ENCODE assay signal across 10 mouse cellular contexts in the genomic region with DNA sequence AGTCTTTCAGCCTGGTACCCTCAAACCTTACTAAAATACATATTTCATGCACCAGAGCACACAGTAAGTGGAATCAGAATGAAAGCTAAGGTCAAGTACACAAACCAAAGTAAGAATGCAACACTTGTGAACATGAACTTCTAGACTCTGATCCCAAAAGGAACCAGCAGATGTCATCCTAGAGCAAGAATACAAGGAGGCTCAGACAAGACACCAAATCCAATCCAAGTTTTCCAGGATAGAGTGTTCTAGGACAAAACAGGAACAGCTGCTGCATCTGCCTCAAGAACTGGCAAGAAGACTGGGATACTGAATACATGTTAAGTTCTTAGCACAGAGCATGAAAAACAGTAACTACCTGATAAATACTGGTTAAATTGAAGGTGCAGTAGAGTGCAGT. TPM values are rescaled to one million over a fixed set of nuclear protein-coding genes. Genes with fewer than 3 reads are reported as not detected.
A peak's percentile ranks its signal among the peaks of the same experiment; 100 is the strongest.
DNase-seq lines count a peak whose midpoint lies in the region; ATAC-seq lines count a peak whose summit lies in the region.
"Had no signal": no experiment of that assay in that cellular context is flagged by ENCODE, and none has a peak within 500 bp of the region (broad histone marks: within the 10 kb centered on the region; RNA-seq: fewer than 3 reads in every experiment).

No protein-coding gene starts in this region.

- no peak overlapping the region for H3K9ac ChIP-seq in kidney, embryonic 14.5 days (ENCODE audit: low read depth, low read length)
- H3K9ac ChIP-seq: embryonic facial prominence, embryonic 13.5 days had no signal

- H3K4me3 ChIP-seq in kidney, embryonic 14.5 days (ENCODE audit: low read length) = no peak overlapping the region
- H3K4me3 ChIP-seq: embryonic facial prominence, embryonic 13.5 days had no signal

- ATAC-seq in kidney, embryonic 14.5 days (ENCODE audit: low FRiP score, low TSS enrichment) = no peak

- H3K27me3 ChIP-seq in kidney, embryonic 14.5 days (ENCODE audit: control insufficient read depth, insufficient read depth, low read length) = no peaks in the 10 kb centered on the region
- H3K27me3 ChIP-seq: embryonic facial prominence, embryonic 13.5 days had no signal

- H3K36me3 ChIP-seq in kidney, embryonic 14.5 days (ENCODE audit: control insufficient read depth, insufficient read depth, low read length) = no peaks in the 10 kb centered on the region
- H3K36me3 ChIP-seq: embryonic facial prominence, embryonic 13.5 days had no signal

- H3K4me2 ChIP-seq in kidney, embryonic 14.5 days (replicated peaks; ENCODE audit: low read depth, low read length) = no peak overlapping the region
- H3K4me2 ChIP-seq: embryonic facial prominence, embryonic 13.5 days had no signal

- H3K4me1 ChIP-seq in kidney, embryonic 14.5 days (ENCODE audit: control insufficient read depth, insufficient read depth, low read length) = no peaks in the 10 kb centered on the region
- H3K4me1 ChIP-seq: embryonic facial prominence, embryonic 13.5 days had no signal

- H3K27ac ChIP-seq in kidney, embryonic 14.5 days (ENCODE audit: low read depth, low read length) = no peak overlapping the region
- H3K27ac ChIP-seq: embryonic facial prominence, embryonic 13.5 days had no signal

- H3K9me3 ChIP-seq in kidney, embryonic 14.5 days (ENCODE audit: control insufficient read depth, low read length) = no peaks in the 10 kb centered on the region
- H3K9me3 ChIP-seq: embryonic facial prominence, embryonic 13.5 days had no signal

- DNase-seq in adrenal gland, postnatal 14 days = peak; percentile 2
- DNase-seq in adrenal gland, postnatal 4 days (ENCODE audit: low spot score in 2 of 2) = no peak
- DNase-seq in kidney, adult 9 months = peak; percentile 54
- DNase-seq in ES-CJ7 (ENCODE audit: low read depth, low spot score) = peak; percentile 10
- peak; percentile 13 to 19 for DNase-seq in kidney, postnatal 36 days
- no peak for DNase-seq in B cell, adult 2 months
- DNase-seq in testis, postnatal 10 days (ENCODE audit: low spot score) = no peak

RNA-seq across cellular contexts. Expression of a gene that starts 4.6 kb away (rescaled TPM):
- not detected in 2 replicates for total RNA-seq in adrenal gland, postnatal 14 days (2021)
- not detected for total RNA-seq in adrenal gland, postnatal 4 days (2021)
- not detected in 2 replicates for polyA plus RNA-seq in kidney, embryonic 14.5 days (2014; fragmentation: Nextera tagmentation; extraction: Ambion mirVana)
- polyA plus RNA-seq: embryonic facial prominence, embryonic 13.5 days; limb, embryonic 11.5 days had no signal

RNA-seq across cellular contexts. Expression of a gene that starts 8.4 kb away (rescaled TPM):
- total RNA-seq in adrenal gland, postnatal 14 days (2021) = not detected in 2 replicates
- not detected for total RNA-seq in adrenal gland, postnatal 4 days (2021)
- polyA plus RNA-seq in kidney, embryonic 14.5 days (2014; fragmentation: Nextera tagmentation; extraction: Ambion mirVana) = not detected in 2 replicates
- polyA plus RNA-seq: embryonic facial prominence, embryonic 13.5 days; limb, embryonic 11.5 days had no signal

RNA-seq across cellular contexts. Expression of a gene that starts 30.2 kb away (rescaled TPM):
- not detected in 2 replicates for total RNA-seq in adrenal gland, postnatal 14 days (2021)
- total RNA-seq in adrenal gland, postnatal 4 days (2021) = not detected
- polyA plus RNA-seq in kidney, embryonic 14.5 days (2014; fragmentation: Nextera tagmentation; extraction: Ambion mirVana) = not detected in 2 replicates
- polyA plus RNA-seq: embryonic facial prominence, embryonic 13.5 days; limb, embryonic 11.5 days had no signal

RNA-seq across cellular contexts. Expression of a gene that starts 35.1 kb away (rescaled TPM):
- not detected in 2 replicates for total RNA-seq in adrenal gland, postnatal 14 days (2021)
- total RNA-seq in adrenal gland, postnatal 4 days (2021) = not detected
- not detected in 2 replicates for polyA plus RNA-seq in kidney, embryonic 14.5 days (2014; fragmentation: Nextera tagmentation; extraction: Ambion mirVana)
- polyA plus RNA-seq: embryonic facial prominence, embryonic 13.5 days; limb, embryonic 11.5 days had no signal

Comparison
In these comparisons a context has a peak if more than half of its experiments do, and no peak if none do; other contexts are left out.
1. DNase-seq: peak in adrenal gland, postnatal 14 days (single experiment), kidney, adult 9 months (single experiment), ES-CJ7 (single experiment) and kidney, postnatal 36 days (2 of 2); none in adrenal gland, postnatal 4 days (0 of 2), B cell, adult 2 months (0 of 2) and testis, postnatal 10 days (single experiment).